Mouse (Mus musculus) bone marrow, adult 2 months (tissue): ENCODE results near the gene Bank1.

Experiments
- CTCF ChIP-seq: fragments of 200-500 bp; IDR thresholded peaks from 2 replicates; pipeline ENCODE4 v1.5.1; 2011; ENCODE audit warnings: low read length, control low read depth; ENCODE audit not compliant: control insufficient read depth, insufficient read depth
- POLR2A ChIP-seq: fragments of 200-500 bp; IDR thresholded peaks from 2 replicates; pipeline ENCODE4 v1.6.1; 2011; ENCODE audit warnings: low read depth, mild to moderate bottlenecking, control low read depth, low read length, borderline replicate concordance; ENCODE audit not compliant: control insufficient read depth

GRCm38 (mm10) chr3:136166671-136167070, 159.2 kb downstream of the Bank1 start:
- no peak for TF ChIP-seq CTCF
- TF ChIP-seq POLR2A, result no peak
